Mouse (Mus musculus) heart, embryonic 16.5 days (tissue): ENCODE measurements around the gene Zfp366. TPM values are rescaled to one million over a fixed set of nuclear protein-coding genes. Genes with fewer than 3 reads are reported as not detected.
"Not testable (repeated sequence)": the region's sequence is repeated elsewhere in the genome, so short reads cannot be mapped to it uniquely, and the experiment has no call there.

Experiments
- ATAC-seq: fragments of 200-750 bp; cut with Nextera tagmentation; replicated peaks from 2 replicates; pipeline ENCODE4 v1.8.0; 2017; ENCODE audit warnings: moderate number of reproducible peaks; ENCODE audit not compliant: insufficient read depth, low FRiP score; ENCODE audit errors: extremely low read depth
- H3K27ac ChIP-seq: fragments of 300-500 bp; sonication (generic); 2 replicates; pipeline ENCODE4 v1.5.1; 2014; ENCODE audit warnings: mild to moderate bottlenecking, low read length, control low read depth, moderate library complexity
- H3K27me3 ChIP-seq: fragments of 300-500 bp; sonication (generic); 2 replicates; pipeline ENCODE4 v1.6.1; 2014; ENCODE audit warnings: low read length, mixed read lengths; ENCODE audit not compliant: control insufficient read depth, insufficient read depth
- H3K36me3 ChIP-seq: fragments of 300-500 bp; sonication (generic); 2 replicates; pipeline ENCODE4 v1.6.1; 2014; ENCODE audit not compliant: control insufficient read depth, insufficient read depth
- H3K4me1 ChIP-seq: fragments of 300-500 bp; sonication (generic); 2 replicates; pipeline ENCODE4 v1.6.1; 2014; ENCODE audit warnings: low read length, mixed read lengths; ENCODE audit not compliant: control insufficient read depth, insufficient read depth
- H3K4me2 ChIP-seq: fragments of 300-500 bp; sonication (generic); 2 replicates; pipeline ENCODE4 v1.6.1; 2014; ENCODE audit warnings: low read depth, mild to moderate bottlenecking, control low read depth, low read length
- H3K4me3 ChIP-seq: fragments of 300-500 bp; sonication (generic); 2 replicates; pipeline ENCODE4 v1.5.1; 2014; ENCODE audit warnings: mild to moderate bottlenecking, control low read depth, low read length
- H3K9ac ChIP-seq: fragments of 300-500 bp; sonication (generic); 2 replicates; pipeline ENCODE4 v1.6.1; 2014; ENCODE audit warnings: low read length, control low read depth
- H3K9me3 ChIP-seq: fragments of 300-500 bp; sonication (generic); replicated peaks from 2 replicates; pipeline ENCODE4 v1.6.1; 2016; ENCODE audit warnings: low read length; ENCODE audit not compliant: control insufficient read depth
- WGBS: fragments of 180-500 bp; shearing (Covaris S2); extraction: QIAGEN DNeasy Blood & Tissue Kit; methylation state at CpG from one replicate; pipeline ENCODE4 v1.1.7; 2014; 5-methylcytosine and 5-hydroxymethylcytosine counted together
- polyA plus RNA-seq: library from polyadenylated mRNA; unstranded; fragments of >200 nt; fragmentation: Nextera tagmentation; extraction: Ambion mirVana; gene quantifications from 2 replicates; pipeline ENCODE4 v1.2.1, GENCODE M21; 2015

Zfp366 gene
- polyA plus RNA-seq, 1 experiment from 2014 or later: 0.66 TPM

DNA sequence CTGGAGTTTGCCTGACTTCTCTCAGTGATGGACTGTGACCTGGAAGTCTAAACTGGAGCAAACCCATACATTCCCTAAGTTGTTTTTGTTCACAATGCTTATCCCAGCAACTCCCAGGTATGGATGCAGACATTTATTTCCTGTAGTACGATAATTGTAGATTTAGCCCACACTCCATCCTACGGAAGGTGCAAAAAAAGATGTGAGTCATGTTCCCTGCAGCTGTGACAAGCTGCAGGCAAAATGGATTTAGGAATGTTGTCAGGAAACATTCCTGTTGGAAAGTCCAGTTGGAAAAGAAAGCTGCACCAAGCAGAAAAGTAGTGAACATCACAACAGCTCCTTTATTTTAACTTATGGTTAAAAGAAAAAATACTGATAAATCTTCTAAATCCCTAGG, 26.9 kb upstream of the Zfp366 start:
- ATAC-seq: no peak
- 63% methylated on average over 2 of the region's 2 CpGs for WGBS

DNA sequence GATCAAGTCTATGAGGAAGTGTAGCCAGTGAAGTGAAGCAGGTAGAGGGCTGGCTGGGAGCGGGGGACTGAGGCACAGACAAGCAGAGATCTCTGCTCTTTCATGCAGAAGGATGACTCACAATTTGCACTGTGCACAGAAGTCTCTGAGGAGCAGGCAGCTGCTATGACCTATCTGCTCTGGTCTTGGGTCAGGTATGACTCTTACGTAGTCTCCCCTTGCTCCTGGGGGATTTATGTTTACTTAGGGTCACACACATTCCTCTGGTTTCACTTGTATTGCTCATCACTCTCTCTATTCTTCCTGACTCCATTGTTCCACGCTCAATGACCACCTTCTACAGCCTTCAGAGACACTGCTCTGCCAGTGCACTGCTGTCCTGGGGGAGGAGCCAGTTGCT, 25.9 kb upstream of the Zfp366 start:
- H3K4me1 ChIP-seq: 0 out of 2 replicates have a peak, but pooled peaks cover 3% of the 10 kb centered on the region
- peaks cover 8% of the 10 kb centered on the region for H3K9me3 ChIP-seq
- no peaks in the 10 kb centered on the region for H3K27me3 ChIP-seq
- no peak overlapping the region for H3K9ac ChIP-seq
- WGBS: 80% methylated on average over 3 of the region's 3 CpGs
- H3K4me2 ChIP-seq: no peak overlapping the region
- H3K27ac ChIP-seq: no peak overlapping the region
- no peaks in the 10 kb centered on the region for H3K36me3 ChIP-seq
- H3K4me3 ChIP-seq: no peak overlapping the region
- no peak for ATAC-seq

More for the DNA sequence above, 26.9 kb upstream of the Zfp366 start:
- H3K4me3 ChIP-seq: no peak overlapping the region
- H3K4me2 ChIP-seq: no peak overlapping the region
- no peaks in the 10 kb centered on the region for H3K36me3 ChIP-seq
- no peak overlapping the region for H3K27ac ChIP-seq
- no peak overlapping the region for H3K9ac ChIP-seq
- peaks cover 6% of the 10 kb centered on the region for H3K4me1 ChIP-seq
- peaks cover 8% of the 10 kb centered on the region for H3K9me3 ChIP-seq
- H3K27me3 ChIP-seq: no peaks in the 10 kb centered on the region

DNA sequence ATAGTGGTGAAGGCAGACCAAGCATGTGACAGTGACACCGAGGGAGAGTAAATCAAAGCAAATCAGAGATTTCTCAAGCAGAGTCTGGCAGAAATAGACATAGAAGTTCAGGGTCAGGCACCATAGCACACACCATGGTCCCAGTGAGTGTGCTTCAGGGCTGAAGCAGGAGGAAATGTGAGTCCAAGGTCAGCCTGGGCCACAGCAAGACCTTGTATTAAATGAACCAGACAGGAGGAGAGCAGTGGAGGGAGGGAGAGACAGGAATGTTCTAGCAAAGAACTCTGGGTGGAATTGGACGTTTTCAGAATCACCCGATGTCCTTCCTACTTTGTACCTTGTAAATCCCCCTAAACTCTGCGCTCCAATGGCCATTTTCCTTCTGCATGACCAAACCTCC, 21.6 kb upstream of the Zfp366 start:
- 73% methylated on average over 4 of the region's 4 CpGs for WGBS
- no peak overlapping the region for H3K9ac ChIP-seq
- H3K27me3 ChIP-seq: no peaks in the 10 kb centered on the region
- no peak overlapping the region for H3K4me2 ChIP-seq
- no peaks in the 10 kb centered on the region; the same call in 1 of the 2 replicates for H3K9me3 ChIP-seq
- H3K4me1 ChIP-seq: peaks cover 3% of the 10 kb centered on the region; the same call in 1 of the 2 replicates
- no peaks in the 10 kb centered on the region for H3K36me3 ChIP-seq
- no peak overlapping the region for H3K4me3 ChIP-seq
- no peak for ATAC-seq
- H3K27ac ChIP-seq: no peak overlapping the region

DNA sequence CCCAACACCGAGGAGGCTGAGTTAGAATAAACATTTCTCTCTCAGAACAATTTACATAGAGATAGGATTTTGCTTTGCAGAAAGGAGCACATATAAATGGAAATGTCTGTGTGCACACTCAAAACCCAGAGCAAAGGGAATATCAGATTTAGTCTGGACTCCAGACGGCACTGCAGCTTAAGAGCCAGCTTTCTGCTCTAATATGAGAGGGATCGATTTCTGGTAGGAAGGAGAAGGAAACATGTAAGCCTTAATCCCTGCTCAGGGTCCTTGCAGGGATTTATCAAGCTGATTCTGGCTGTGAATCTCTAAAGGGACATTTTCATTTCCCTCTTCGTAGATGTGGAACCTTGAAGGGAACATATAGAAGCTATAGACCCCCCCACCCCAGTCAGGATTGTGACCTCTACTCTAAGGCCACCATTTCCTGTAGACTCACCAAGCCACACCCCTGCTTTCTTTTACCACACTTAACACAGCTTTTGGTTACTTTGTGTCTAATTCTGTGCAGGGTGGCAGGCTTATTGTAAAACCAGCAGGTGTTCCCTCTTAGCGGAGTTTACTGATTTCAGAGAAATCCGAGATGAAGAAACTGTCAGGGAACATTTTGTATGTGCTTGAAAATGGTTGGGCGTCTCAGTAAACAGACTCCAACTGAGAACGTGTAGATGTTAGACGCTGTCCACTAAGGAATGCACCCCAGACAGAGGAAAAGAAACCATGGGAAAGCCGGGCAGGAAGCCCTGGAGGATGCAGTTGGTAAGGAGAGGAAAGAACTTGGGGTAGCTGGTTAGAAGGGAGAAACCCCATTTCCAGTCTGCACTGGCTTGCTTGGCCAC, 20.9 kb upstream of the Zfp366 start:
- no peak overlapping the region for H3K9ac ChIP-seq
- no peak for ATAC-seq
- 0 out of 2 replicates have a peak overlapping the region, but pooled peaks have one; percentile 5 for H3K4me2 ChIP-seq
- 0 out of 2 replicates have a peak overlapping the region, but pooled peaks have one; percentile 10 for H3K27ac ChIP-seq
- H3K4me3 ChIP-seq: no peak overlapping the region
- H3K27me3 ChIP-seq: no peaks in the 10 kb centered on the region
- H3K4me1 ChIP-seq: peaks cover 3% of the 10 kb centered on the region; the same call in 1 of the 2 replicates
- H3K9me3 ChIP-seq: no peaks in the 10 kb centered on the region; the same call in 1 of the 2 replicates
- WGBS: 40% methylated on average over 10 of the region's 10 CpGs
- H3K36me3 ChIP-seq: no peaks in the 10 kb centered on the region

DNA sequence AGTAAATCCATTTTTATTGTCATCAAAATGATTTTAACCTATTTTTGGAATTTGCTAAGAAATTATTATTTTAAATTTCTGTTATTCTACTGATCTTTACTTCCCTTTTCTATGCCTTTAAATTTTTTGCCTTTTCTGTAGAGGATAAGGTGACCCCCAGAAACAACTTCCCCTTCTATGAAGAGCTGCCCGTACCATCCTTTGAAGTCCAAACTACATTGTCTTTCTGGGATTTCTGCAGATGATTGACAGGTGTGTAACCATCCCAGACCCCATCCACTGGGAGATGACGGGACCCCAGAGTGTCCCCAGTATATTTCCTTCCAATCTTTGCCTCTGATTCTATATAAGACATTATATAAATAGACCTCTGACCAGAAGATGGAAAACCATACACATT, 20.3 kb upstream of the Zfp366 start:
- peaks cover 3% of the 10 kb centered on the region; the same call in 1 of the 2 replicates for H3K4me1 ChIP-seq
- WGBS: 62% methylated on average over 2 of the region's 2 CpGs
- H3K4me2 ChIP-seq: no peak overlapping the region
- H3K27ac ChIP-seq: no peak overlapping the region
- no peaks in the 10 kb centered on the region for H3K27me3 ChIP-seq
- no peaks in the 10 kb centered on the region; the same call in 1 of the 2 replicates for H3K9me3 ChIP-seq
- H3K36me3 ChIP-seq: no peaks in the 10 kb centered on the region
- no peak overlapping the region for H3K4me3 ChIP-seq
- no peak overlapping the region for H3K9ac ChIP-seq
- ATAC-seq: no peak

DNA sequence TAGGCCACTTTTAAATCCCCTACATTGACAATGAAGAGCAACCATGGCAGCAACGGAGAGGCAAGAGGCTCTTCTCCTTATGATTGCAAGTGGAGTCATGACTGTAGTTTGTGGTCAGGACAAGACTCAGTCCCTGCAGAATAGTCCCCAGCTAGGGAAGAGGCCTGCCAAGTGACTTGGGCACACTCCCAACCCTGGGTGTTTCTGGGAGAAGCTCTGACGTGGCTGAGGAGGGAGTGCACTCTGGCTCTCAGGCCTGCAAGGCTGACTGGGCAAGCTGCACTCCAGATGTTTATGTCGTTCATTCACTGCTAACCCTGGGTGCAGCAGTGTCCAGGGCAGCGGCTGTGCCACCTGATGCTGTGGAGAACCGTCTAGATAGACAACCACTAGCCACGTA, 15.2 kb upstream of the Zfp366 start:
- WGBS: 65% methylated on average over 6 of the region's 6 CpGs
- Histone ChIP-seq H3K9me3 (0 out of 2 replicates have a peak, but pooled peaks cover 2% of the 10 kb centered on the region), H3K27ac (no peak overlapping the region), H3K4me2 (no peak overlapping the region), H3K9ac (no peak overlapping the region), H3K4me3 (no peak overlapping the region), H3K36me3 (no peaks in the 10 kb centered on the region), H3K4me1 (no peaks in the 10 kb centered on the region; the same call in none of the 2 replicates), H3K27me3 (no peaks in the 10 kb centered on the region)
- peak; percentile 41; the same call in 1 of the 2 replicates for ATAC-seq

DNA sequence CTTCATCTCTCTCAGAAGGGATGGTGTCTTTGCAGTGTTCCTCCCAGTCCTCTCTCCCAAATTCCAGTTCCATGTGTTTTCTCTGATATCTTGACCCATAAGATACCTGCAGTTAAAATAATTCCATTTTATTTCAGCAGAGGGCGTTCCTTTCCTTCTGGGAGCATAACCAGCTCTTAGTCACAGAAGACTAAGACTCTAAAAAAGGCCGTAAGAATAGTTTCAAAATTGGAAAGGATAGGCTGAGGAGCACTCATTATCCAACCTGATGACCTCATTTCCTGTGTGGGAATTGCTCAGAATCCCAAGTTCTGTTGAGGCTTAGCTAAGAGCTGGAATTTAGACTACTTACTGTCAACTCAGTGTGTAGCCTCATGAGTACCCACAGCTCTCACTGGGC, 14.3 kb upstream of the Zfp366 start:
- Histone ChIP-seq H3K4me1 (peaks cover 8% of the 10 kb centered on the region), H3K27ac (no peak overlapping the region), H3K4me2 (no peak overlapping the region), H3K9ac (no peak overlapping the region), H3K36me3 (no peaks in the 10 kb centered on the region), H3K27me3 (no peaks in the 10 kb centered on the region), H3K4me3 (no peak overlapping the region), H3K9me3 (0 out of 2 replicates have a peak, but pooled peaks cover 2% of the 10 kb centered on the region)
- WGBS: 24% methylated on average over 2 of the region's 2 CpGs
- no peak for ATAC-seq

DNA sequence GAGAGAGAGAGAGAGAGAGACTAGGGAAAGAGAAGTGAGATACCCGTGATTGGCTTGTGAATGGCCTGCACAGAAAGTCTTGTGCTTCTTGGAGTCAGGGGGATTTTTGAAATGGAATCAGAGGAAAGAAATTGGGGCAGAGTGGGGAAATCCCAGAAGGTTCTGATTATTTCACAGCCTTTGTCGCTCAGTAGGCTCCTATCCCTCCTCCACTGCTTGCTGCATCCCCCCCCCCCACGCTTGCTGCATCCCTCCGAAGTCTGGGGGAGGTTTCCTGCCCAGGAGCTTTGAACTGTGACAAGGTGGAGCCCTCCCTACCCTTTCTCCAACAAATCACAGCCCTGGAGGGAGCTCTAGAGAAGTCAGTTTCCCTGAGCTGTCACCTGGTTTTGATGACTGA, 10.8 kb upstream of the Zfp366 start:
- no peak for ATAC-seq
- H3K9ac ChIP-seq: no peak overlapping the region
- H3K4me1 ChIP-seq: peaks cover 13% of the 10 kb centered on the region
- no peak overlapping the region for H3K4me3 ChIP-seq
- no peaks in the 10 kb centered on the region for H3K27me3 ChIP-seq
- no peak overlapping the region for H3K27ac ChIP-seq
- H3K36me3 ChIP-seq: no peaks in the 10 kb centered on the region
- 0 out of 2 replicates have a peak, but pooled peaks cover 2% of the 10 kb centered on the region for H3K9me3 ChIP-seq
- H3K4me2 ChIP-seq: no peak overlapping the region
- 47% methylated on average over 4 of the region's 4 CpGs for WGBS

DNA sequence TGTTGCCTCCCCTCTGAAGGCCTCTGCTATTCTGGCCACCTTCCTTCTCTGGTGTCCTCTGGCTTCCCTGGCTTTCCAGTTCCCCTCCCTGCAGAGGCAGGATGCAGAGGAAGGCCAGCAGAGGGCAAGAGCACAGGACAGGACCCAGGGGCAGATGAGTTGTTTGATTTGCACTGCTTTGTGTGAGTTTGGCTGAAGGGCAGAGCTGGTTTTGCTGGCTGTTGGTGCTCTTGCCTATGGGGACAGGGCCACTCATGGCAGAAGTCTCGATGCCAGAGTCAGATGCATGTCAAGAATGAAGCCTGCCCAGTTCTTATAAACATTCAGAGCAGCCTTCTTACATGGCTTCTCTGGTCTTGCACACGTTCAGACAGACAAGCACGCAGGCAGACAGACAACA, 1.8 kb upstream of the Zfp366 start:
- H3K4me3 ChIP-seq, ATAC-seq, H3K9ac ChIP-seq, H3K27ac ChIP-seq, H3K9me3 ChIP-seq, H3K36me3 ChIP-seq, H3K27me3 ChIP-seq, H3K4me2 ChIP-seq: not testable (repeated sequence)
- H3K4me1 ChIP-seq: peaks cover 22% of the 10 kb centered on the region
- whole genome bisulfite sequencing: 88% methylated on average over 3 of the region's 3 CpGs
